Mouse (Mus musculus): ENCODE data around the gene Abcd2. TPM values are rescaled to one million over a fixed set of nuclear protein-coding genes. Genes with fewer than 3 reads are reported as not detected.

Abcd2 gene
- 12.7 and 15.1 TPM in 2 replicates for polyA plus RNA-seq (2016; fragmentation: Nextera tagmentation; extraction: Ambion mirVana)

DNA sequence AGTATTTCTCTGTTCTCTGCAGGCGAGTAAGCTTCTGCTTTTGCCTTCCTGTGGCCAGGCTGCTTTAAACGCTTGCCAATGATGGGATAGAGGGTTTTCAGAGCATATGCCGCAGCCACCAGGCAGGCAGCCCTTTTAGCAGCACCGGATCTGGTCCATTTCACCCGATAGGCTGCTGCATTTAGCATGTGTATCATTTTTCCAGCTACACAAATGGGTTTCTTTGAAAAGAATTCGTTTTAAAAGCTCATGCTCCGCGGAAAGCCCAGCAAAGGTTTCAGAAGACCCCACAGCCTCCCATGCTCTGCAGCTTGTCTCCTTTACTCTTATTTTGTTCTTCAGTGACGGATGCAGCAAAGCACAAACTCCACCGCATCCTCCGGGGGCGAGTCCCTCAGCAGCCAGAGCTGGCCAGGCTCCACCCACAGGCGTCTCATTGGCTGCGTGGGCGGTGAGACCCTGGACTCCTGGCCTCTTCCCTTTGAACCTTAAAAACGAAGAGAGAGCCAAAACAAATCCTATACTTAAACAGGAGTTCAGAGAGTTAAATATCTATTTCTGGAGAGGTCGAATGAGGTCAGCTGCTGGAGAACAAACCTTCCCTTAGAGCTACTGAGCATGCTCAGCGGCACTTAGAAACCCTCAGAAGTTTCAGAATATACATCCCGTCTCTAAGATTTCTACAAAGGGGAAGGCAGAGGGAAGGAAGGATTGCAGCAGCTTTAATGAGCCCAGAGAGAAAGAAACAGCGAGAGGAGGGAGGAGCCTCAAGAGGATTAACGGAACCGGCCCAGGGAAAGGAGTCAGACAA is at the start of gene Abcd2:
TSS of gene Abcd2 (minus strand) at position 388 of the 811 bp plus-strand sequence.
- Histone ChIP-seq H3K27me3 (replicated peaks) (no peaks in the 10 kb centered on the region), H3K9me3 (no peaks in the 10 kb centered on the region), H3K4me2 (replicated peaks) (peak within 1 kb of the TSS; percentile 88), H3K4me1 (peaks cover 8% of the 10 kb centered on the region; the same call in 1 of the 2 replicates), H3K27ac (peak within 1 kb of the TSS; percentile 59), H3K9ac (peak within 1 kb of the TSS; percentile 63), H3K4me3 (peak within 1 kb of the TSS; percentile 51), H3K36me3 (no peaks in the 10 kb centered on the region)
- WGBS, result under 1% methylated on average over 22 of the region's 22 CpGs
- peak; percentile 95 for ATAC-seq (ENCODE audit: low FRiP score, low read depth)

DNA sequence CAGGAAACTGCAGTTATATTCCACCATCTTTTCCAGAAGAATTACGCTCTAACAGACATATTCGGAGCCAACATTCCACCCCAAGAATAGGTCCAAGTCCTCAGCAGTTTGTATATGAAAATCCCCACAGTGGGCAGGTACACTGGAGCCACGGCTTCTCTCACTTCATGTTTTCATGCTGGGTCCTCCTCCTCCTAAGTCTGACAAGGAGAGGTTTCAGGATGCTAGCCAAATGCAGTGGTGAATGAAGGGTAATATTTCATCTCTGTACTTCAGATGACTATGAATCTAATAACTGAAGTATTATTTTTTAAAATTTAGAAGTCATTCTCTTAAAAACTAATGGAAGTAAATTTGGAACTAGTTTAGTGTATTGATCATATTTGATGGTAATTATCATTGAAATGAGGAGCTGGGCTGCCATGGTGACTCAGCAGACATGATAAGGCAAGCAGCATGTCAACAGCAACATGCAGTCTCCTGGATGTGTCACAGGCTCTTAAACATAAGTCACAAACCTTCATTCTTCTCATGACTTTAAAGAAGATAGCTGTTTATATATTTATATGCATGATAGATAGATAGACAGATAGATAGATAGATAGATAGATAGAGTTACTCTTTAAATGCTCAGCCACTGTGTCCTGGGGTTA is 49.2 kb upstream of the Abcd2 start:
- 88% methylated on average over 3 of the region's 3 CpGs for WGBS

DNA sequence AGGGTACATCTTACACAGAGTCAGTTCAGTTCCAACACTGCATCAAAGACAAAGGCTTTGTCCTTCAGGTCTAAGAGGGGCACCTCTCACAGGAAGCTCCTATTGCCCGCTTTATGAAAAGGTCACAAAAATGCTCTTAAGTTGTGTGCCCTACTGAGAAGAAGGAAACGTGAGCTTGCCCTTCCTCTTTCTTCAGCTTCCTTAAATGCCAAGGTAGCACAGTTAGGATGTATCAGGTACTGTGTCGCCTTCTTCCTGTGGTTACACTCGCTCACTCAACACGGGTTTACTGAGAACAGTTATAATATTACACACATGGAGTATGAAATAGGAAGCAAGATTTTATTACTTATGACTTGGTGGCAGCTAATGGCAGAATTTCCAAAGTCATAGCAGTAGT is 45.7 kb upstream of the Abcd2 start:
- Histone ChIP-seq H3K27me3 (replicated peaks) (no peaks in the 10 kb centered on the region), H3K4me2 (replicated peaks) (no peak overlapping the region), H3K27ac (no peak overlapping the region), H3K4me3 (no peak overlapping the region), H3K9ac (no peak overlapping the region), H3K4me1 (no peaks in the 10 kb centered on the region), H3K9me3 (no peaks in the 10 kb centered on the region), H3K36me3 (no peaks in the 10 kb centered on the region)
- WGBS, result 85% methylated on average over 5 of the region's 5 CpGs
- no peak for ATAC-seq (ENCODE audit: low FRiP score, low read depth)

More for the DNA sequence above, 49.2 kb upstream of the Abcd2 start:
- no peaks in the 10 kb centered on the region for H3K36me3 ChIP-seq
- no peak overlapping the region for H3K4me2 ChIP-seq (replicated peaks)
- no peak for ATAC-seq (ENCODE audit: low FRiP score, low read depth)
- no peaks in the 10 kb centered on the region for H3K4me1 ChIP-seq
- no peak overlapping the region for H3K4me3 ChIP-seq
- no peaks in the 10 kb centered on the region for H3K9me3 ChIP-seq
- no peak overlapping the region for H3K9ac ChIP-seq
- no peaks in the 10 kb centered on the region for H3K27me3 ChIP-seq (replicated peaks)
- H3K27ac ChIP-seq, result no peak overlapping the region

DNA sequence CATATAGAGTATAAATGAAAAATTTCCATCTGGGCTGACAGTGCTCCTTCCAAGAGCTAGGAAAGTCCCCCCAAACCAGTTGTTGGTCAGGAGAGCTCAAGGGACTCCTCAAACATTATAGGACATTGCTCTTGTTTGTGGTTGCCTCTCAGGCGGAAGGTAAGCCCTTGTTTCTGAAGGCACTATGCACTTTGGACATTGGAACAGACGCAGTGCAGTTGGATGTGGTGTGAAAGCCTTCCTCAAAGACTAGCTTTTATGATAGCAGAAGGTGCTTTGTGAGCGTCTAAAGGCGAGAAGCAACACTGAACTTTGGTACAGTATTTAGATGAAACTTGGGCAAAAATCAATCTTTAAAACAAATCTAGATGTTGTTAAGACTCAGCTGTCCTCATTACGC is 14.9 kb upstream of the Abcd2 start:
- WGBS, result 93% methylated on average over 5 of the region's 5 CpGs
- no peak overlapping the region for H3K4me3 ChIP-seq
- H3K9ac ChIP-seq, result no peak overlapping the region
- no peak overlapping the region for H3K4me2 ChIP-seq (replicated peaks)
- H3K9me3 ChIP-seq, result no peaks in the 10 kb centered on the region
- no peaks in the 10 kb centered on the region for H3K36me3 ChIP-seq
- no peaks in the 10 kb centered on the region for H3K27me3 ChIP-seq (replicated peaks)
- H3K4me1 ChIP-seq, result no peaks in the 10 kb centered on the region
- ATAC-seq (ENCODE audit: low FRiP score, low read depth), result no peak
- H3K27ac ChIP-seq, result no peak overlapping the region

GRCm38 (mm10) chr15:91203521-91203920 is 11.9 kb upstream of the Abcd2 start:
- no peaks in the 10 kb centered on the region for H3K4me1 ChIP-seq
- no peak overlapping the region for H3K9ac ChIP-seq
- H3K9me3 ChIP-seq, result no peaks in the 10 kb centered on the region
- no peaks in the 10 kb centered on the region for H3K27me3 ChIP-seq (replicated peaks)
- WGBS, result 83% methylated on average over 3 of the region's 3 CpGs
- no peak overlapping the region for H3K4me3 ChIP-seq
- no peak for ATAC-seq (ENCODE audit: low FRiP score, low read depth)
- H3K27ac ChIP-seq, result no peak overlapping the region
- no peaks in the 10 kb centered on the region for H3K36me3 ChIP-seq
- no peak overlapping the region for H3K4me2 ChIP-seq (replicated peaks)

GRCm38 (mm10) chr15:91202486-91202885 is 10.9 kb upstream of the Abcd2 start:
- H3K4me1 ChIP-seq, result no peaks in the 10 kb centered on the region
- no peak overlapping the region for H3K4me3 ChIP-seq
- ATAC-seq (ENCODE audit: low FRiP score, low read depth), result no peak
- H3K27ac ChIP-seq, result no peak overlapping the region
- no peaks in the 10 kb centered on the region for H3K9me3 ChIP-seq
- H3K4me2 ChIP-seq (replicated peaks), result no peak overlapping the region
- WGBS, result 98% methylated on average over 1 of the region's 1 CpGs
- no peaks in the 10 kb centered on the region for H3K27me3 ChIP-seq (replicated peaks)
- no peaks in the 10 kb centered on the region for H3K36me3 ChIP-seq
- no peak overlapping the region for H3K9ac ChIP-seq

DNA sequence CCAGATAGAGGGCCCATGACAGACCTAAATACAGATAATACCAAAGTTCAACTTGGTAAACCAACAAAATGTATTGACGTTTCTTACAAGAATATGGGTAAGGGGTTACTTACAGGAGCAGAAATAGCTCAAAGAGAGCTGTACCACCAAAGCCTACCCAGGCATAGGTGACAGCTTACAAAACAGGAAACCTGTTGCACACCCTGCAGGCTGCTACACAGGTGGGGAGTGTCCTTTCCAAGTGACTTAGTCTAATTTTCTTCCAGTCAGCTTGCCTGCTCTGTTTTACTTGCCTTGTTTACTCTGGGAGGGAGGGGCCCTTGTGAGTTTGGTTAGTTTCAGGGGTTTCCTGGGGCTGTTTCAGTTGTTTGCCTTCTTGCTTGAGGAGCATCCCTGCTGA is 9.2 kb upstream of the Abcd2 start:
- no peaks in the 10 kb centered on the region for H3K9me3 ChIP-seq
- no peaks in the 10 kb centered on the region for H3K36me3 ChIP-seq
- H3K4me1 ChIP-seq, result no peaks in the 10 kb centered on the region
- no peak for ATAC-seq (ENCODE audit: low FRiP score, low read depth)
- no peak overlapping the region for H3K4me2 ChIP-seq (replicated peaks)
- no peak overlapping the region for H3K9ac ChIP-seq
- 87% methylated on average over 1 of the region's 1 CpGs for WGBS
- no peaks in the 10 kb centered on the region for H3K27me3 ChIP-seq (replicated peaks)
- H3K4me3 ChIP-seq, result no peak overlapping the region
- H3K27ac ChIP-seq, result no peak overlapping the region

- Histone ChIP-seq H3K27ac (no peak within 1 kb of the TSS), H3K4me1 (no peaks in the 10 kb centered on the region), H3K9ac (no peak within 1 kb of the TSS), H3K36me3 (no peaks in the 10 kb centered on the region), H3K27me3 (replicated peaks) (no peaks in the 10 kb centered on the region), H3K4me2 (replicated peaks) (no peak within 1 kb of the TSS), H3K4me3 (no peak within 1 kb of the TSS), H3K9me3 (no peaks in the 10 kb centered on the region)
- no peak for ATAC-seq (ENCODE audit: low FRiP score, low read depth)
- 94% methylated on average over 30 of the region's 30 CpGs for WGBS
Observed at GRCm38 (mm10) chr15:91199256-91199905, 7.8 kb upstream of the Abcd2 start, which contains the start of gene CN725425. Gene CN725425 (plus strand): TSS chr15:91199494.

GRCm38 (mm10) chr15:91192223-91192598 is 612 bp upstream of the Abcd2 start:
- H3K27me3 ChIP-seq (replicated peaks), result no peaks in the 10 kb centered on the region
- 0 out of 2 replicates have a peak overlapping the region, but pooled peaks have one; percentile 63 for H3K9ac ChIP-seq
- no peaks in the 10 kb centered on the region for H3K36me3 ChIP-seq
- no peaks in the 10 kb centered on the region for H3K9me3 ChIP-seq
- peak; percentile 60 for ATAC-seq (ENCODE audit: low FRiP score, low read depth)
- peak overlapping the region; percentile 51 for H3K4me3 ChIP-seq
- peak overlapping the region; percentile 46; the same call in 1 of the 2 replicates for H3K27ac ChIP-seq
- 13% methylated on average over 7 of the region's 7 CpGs for WGBS
- H3K4me1 ChIP-seq, result peaks cover 8% of the 10 kb centered on the region; the same call in 1 of the 2 replicates
- H3K4me2 ChIP-seq (replicated peaks), result peak overlapping the region; percentile 88

DNA sequence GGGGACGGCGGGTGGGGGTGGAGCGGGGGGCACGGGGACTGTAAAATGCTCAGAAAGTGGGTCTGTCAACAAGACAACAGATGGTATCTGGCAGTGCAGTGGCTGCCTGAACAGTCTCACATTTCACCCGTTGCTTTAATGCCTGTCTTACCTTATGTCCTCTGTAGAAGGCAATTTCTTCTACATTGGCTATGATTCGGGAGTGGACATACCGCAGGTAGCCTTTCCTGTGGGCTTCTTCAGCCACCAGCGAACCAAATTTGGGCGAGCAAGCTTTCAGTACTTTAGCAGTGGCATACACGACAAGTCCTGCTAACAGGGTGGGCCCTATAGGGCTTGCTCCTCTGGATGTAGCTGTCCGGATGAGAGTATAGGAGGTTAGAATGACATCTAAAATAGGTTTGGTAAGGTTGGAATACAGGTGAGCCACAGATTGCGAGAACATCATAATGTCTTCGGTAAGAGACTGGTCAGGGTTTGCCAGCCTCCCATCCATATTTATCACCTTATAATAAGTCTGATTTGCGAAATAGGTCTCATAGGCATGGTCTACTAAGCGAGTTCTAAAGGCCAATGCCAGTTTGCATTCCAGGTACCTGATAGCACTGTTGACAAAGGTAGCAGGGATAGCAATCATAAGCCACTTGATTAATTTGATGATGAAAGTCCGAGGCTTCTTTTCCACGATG is 936 bp downstream of the Abcd2 start:
- 38% methylated on average over 17 of the region's 17 CpGs for WGBS
- H3K4me3 ChIP-seq, result peak overlapping the region; percentile 51
- H3K4me2 ChIP-seq (replicated peaks), result peak overlapping the region; percentile 88
- H3K9me3 ChIP-seq, result no peaks in the 10 kb centered on the region
- peak overlapping the region; percentile 63 for H3K9ac ChIP-seq
- ATAC-seq (ENCODE audit: low FRiP score, low read depth), result 0 out of 2 replicates have a peak, but pooled peaks have one; percentile 31
- H3K27ac ChIP-seq, result no peak overlapping the region
- H3K4me1 ChIP-seq, result peaks cover 8% of the 10 kb centered on the region; the same call in 1 of the 2 replicates
- H3K27me3 ChIP-seq (replicated peaks), result no peaks in the 10 kb centered on the region
- no peaks in the 10 kb centered on the region for H3K36me3 ChIP-seq

DNA sequence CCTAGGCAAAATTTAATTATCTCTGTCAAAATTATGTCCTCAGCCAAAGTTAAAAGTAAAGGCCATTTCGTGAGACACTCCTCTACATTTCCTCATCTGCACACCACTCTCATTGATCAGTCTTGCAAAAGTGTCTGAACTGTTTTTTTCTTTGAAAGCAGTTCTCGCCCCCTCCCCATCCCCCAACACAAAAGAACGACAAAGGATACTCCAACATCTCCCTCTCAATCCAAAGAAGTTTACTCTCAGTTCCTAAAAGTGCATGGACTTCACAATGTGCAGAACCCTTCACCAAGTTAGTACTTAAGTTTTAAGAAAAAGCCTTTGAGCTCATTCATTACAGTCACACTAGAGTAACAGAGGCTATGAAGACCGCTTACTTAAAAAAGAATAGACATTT is 1.6 kb downstream of the Abcd2 start:
- WGBS, result 19% methylated on average over 4 of the region's 4 CpGs
- H3K27me3 ChIP-seq (replicated peaks), result no peaks in the 10 kb centered on the region
- H3K4me3 ChIP-seq, result peak overlapping the region; percentile 51
- no peak overlapping the region for H3K27ac ChIP-seq
- H3K4me1 ChIP-seq, result peaks cover 8% of the 10 kb centered on the region; the same call in 1 of the 2 replicates
- ATAC-seq (ENCODE audit: low FRiP score, low read depth), result no peak
- peak overlapping the region; percentile 63; the same call in 1 of the 2 replicates for H3K9ac ChIP-seq
- peak overlapping the region; percentile 88 for H3K4me2 ChIP-seq (replicated peaks)
- no peaks in the 10 kb centered on the region for H3K36me3 ChIP-seq
- no peaks in the 10 kb centered on the region for H3K9me3 ChIP-seq
